Mouse (Mus musculus) layer of hippocampus, adult 2 months (tissue): ENCODE data around the gene Ankrd1. TPM values are rescaled to one million over a fixed set of nuclear protein-coding genes. Genes with fewer than 3 reads are reported as not detected.

ENCODE experiments used
- DNase-seq, 2 experiments: peaks; one replicate each; pipeline ENCODE4 v3.0.0; 2022; ENCODE audit warnings: low spot score in 2 of 2
- H3K27ac ChIP-seq: fragments of 200-600 bp; 2 replicates; pipeline ENCODE4 v1.8.1; 2022
- H3K4me3 ChIP-seq: fragments of 200-600 bp; 2 replicates; pipeline ENCODE4 v1.8.1; 2022; ENCODE audit warnings: mild to moderate bottlenecking
- CTCF ChIP-seq: fragments of 200-600 bp; conservative IDR thresholded peaks from 2 replicates; pipeline ENCODE4 v1.8.1; 2022; ENCODE audit warnings: antibody characterized with exemption, mild to moderate bottlenecking, moderate library complexity
- total RNA-seq, 2 experiments: library from RNA; stranded (reverse); gene quantifications; 2 replicates each; pipeline ENCODE4 v1.2.3; 2021

The Ankrd1 gene
- total RNA-seq, 2 experiments from 2014 or later, result not detected

- Histone ChIP-seq H3K27ac (no peak overlapping the region), H3K4me3 (no peak overlapping the region)
- no peak for DNase-seq
- no peak for TF ChIP-seq CTCF
Observed at GRCm38 (mm10) chr19:36129643-36130042, 9.7 kb upstream of the Ankrd1 start.

GRCm38 (mm10) chr19:36129213-36129612 is 9.3 kb upstream of the Ankrd1 start:
- DNase-seq, result no peak
- TF ChIP-seq CTCF, result no peak

GRCm38 (mm10) chr19:36128440-36128839 is 8.5 kb upstream of the Ankrd1 start:
- H3K27ac ChIP-seq, result no peak overlapping the region
- DNase-seq, result no peak
- no peak for TF ChIP-seq CTCF
- H3K4me3 ChIP-seq, result no peak overlapping the region

More at GRCm38 (mm10) chr19:36129213-36129612, 9.3 kb upstream of the Ankrd1 start:
- Histone ChIP-seq H3K4me3 (no peak overlapping the region), H3K27ac (no peak overlapping the region)

- Histone ChIP-seq H3K27ac (no peak overlapping the region), H3K4me3 (no peak overlapping the region)
- no peak for TF ChIP-seq CTCF
- no peak for DNase-seq
Observed at GRCm38 (mm10) chr19:36124203-36124602, 4.3 kb upstream of the Ankrd1 start.

- no peak for DNase-seq
- Histone ChIP-seq H3K27ac (no peak overlapping the region), H3K4me3 (no peak overlapping the region)
- TF ChIP-seq CTCF, result no peak
Observed at GRCm38 (mm10) chr19:36119219-36119618, 680 bp downstream of the Ankrd1 start.

- H3K4me3 ChIP-seq, result no peak overlapping the region
- no peak for TF ChIP-seq CTCF
- DNase-seq, result no peak
- no peak overlapping the region for H3K27ac ChIP-seq
Observed at GRCm38 (mm10) chr19:36116185-36116584, 3.7 kb downstream of the Ankrd1 start.

GRCm38 (mm10) chr19:36112007-36112406 is 7.9 kb downstream of the Ankrd1 start:
- peak overlapping the region; percentile 63 for H3K27ac ChIP-seq

GRCm38 (mm10) chr19:36111054-36111895 is 8.6 kb downstream of the Ankrd1 start:
- H3K4me3 ChIP-seq, result peak overlapping the region; percentile 46
- peak; percentile 80 for TF ChIP-seq CTCF
- peak in 1 of 2 experiments; percentile 46 for DNase-seq
- peak overlapping the region; percentile 63; the same call in 1 of the 2 replicates for H3K27ac ChIP-seq

More at GRCm38 (mm10) chr19:36112007-36112406, 7.9 kb downstream of the Ankrd1 start:
- DNase-seq, result peak; percentile 30 to 37
- TF ChIP-seq CTCF, result no peak
- peak overlapping the region; percentile 46 for H3K4me3 ChIP-seq

GRCm38 (mm10) chr19:36110465-36110864 is 9.4 kb downstream of the Ankrd1 start:
- Histone ChIP-seq H3K27ac (no peak overlapping the region), H3K4me3 (no peak overlapping the region)
- DNase-seq, result no peak
- TF ChIP-seq CTCF, result no peak

- peak overlapping the region; percentile 41 for H3K4me3 ChIP-seq
- no peak for DNase-seq
- TF ChIP-seq CTCF, result no peak
- no peak overlapping the region for H3K27ac ChIP-seq
Observed at GRCm38 (mm10) chr19:36109318-36109944, 10.5 kb downstream of the Ankrd1 start.

- Histone ChIP-seq H3K4me3 (no peak overlapping the region), H3K27ac (no peak overlapping the region)
- no peak for DNase-seq
- TF ChIP-seq CTCF, result no peak
Observed at GRCm38 (mm10) chr19:36103909-36104308, 16.0 kb downstream of the Ankrd1 start.

- TF ChIP-seq CTCF, result no peak
- Histone ChIP-seq H3K27ac (no peak overlapping the region), H3K4me3 (no peak overlapping the region)
- DNase-seq, result no peak
Observed at GRCm38 (mm10) chr19:36098916-36099315, 21.0 kb downstream of the Ankrd1 start.

GRCm38 (mm10) chr19:36098265-36098664 is 21.6 kb downstream of the Ankrd1 start:
- Histone ChIP-seq H3K4me3 (no peak overlapping the region), H3K27ac (no peak overlapping the region)
- DNase-seq, result no peak
- no peak for TF ChIP-seq CTCF
